Mouse (Mus musculus): Measurements from ENCODE around the gene Dnah3. TPM values are rescaled to one million over a fixed set of nuclear protein-coding genes. Genes with fewer than 3 reads are reported as not detected.

Gene Dnah3
- polyA plus RNA-seq, 1 experiment from 2014 or later: not detected

DNA sequence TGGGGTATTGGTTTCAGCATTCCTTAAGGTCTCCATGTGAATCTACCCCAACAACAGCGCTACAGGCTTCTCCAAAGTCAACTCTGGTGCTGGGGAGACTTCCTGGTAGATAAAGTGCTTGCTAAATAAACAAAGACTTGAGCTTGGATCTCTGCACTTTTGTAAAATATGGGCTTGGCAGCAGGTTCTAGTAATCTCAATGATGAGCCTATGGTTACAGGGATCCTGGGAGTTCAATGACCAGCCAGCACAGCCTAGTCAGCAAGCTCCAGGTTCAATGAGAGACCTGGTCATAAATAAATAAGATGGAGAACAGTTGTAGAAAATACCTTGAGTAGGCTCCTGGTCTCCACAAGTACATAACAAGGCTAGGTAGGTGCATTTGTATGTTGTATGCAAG is 141.0 kb downstream of the Dnah3 start:
- H3K4me2 ChIP-seq: no peak overlapping the region
- no peak for ATAC-seq (ENCODE audit: insufficient number of reproducible peaks, insufficient read depth, low FRiP score, low TSS enrichment, low read depth)
- H3K36me3 ChIP-seq: no peaks in the 10 kb centered on the region
- H3K4me1 ChIP-seq (replicated peaks): no peaks in the 10 kb centered on the region
- no peaks in the 10 kb centered on the region for H3K27me3 ChIP-seq
- no peak overlapping the region for H3K27ac ChIP-seq
- no peaks in the 10 kb centered on the region for H3K9me3 ChIP-seq
- no peak overlapping the region for H3K9ac ChIP-seq (replicated peaks)
- 90% methylated on average over 1 of the region's 1 CpGs for WGBS
- H3K4me3 ChIP-seq (replicated peaks): no peak overlapping the region

DNA sequence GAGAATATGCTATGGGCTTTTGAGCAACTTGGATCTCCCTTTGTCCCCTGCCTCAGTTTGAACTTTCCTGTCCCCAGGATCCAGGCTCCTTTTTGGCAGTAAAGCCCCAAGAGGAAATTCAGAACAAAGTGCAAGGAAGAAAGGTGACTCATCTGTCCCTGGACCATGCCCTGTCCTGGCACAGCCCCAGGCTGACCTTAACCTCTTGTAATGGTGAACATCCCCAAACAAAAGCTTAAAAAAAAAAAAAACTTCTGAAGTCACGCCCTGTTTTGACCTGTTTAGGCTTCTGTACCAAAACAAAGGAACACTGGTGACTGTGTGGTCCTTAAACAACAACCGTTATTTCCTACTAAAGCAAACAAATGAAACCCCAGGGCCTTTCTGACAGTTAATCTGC is 153.5 kb downstream of the Dnah3 start:
- no peaks in the 10 kb centered on the region for H3K36me3 ChIP-seq
- no peak for ATAC-seq (ENCODE audit: insufficient number of reproducible peaks, insufficient read depth, low FRiP score, low TSS enrichment, low read depth)
- no peaks in the 10 kb centered on the region for H3K4me1 ChIP-seq (replicated peaks)
- no peaks in the 10 kb centered on the region for H3K9me3 ChIP-seq
- H3K27me3 ChIP-seq: no peaks in the 10 kb centered on the region
- H3K27ac ChIP-seq: no peak overlapping the region
- H3K9ac ChIP-seq (replicated peaks): no peak overlapping the region
- no peak overlapping the region for H3K4me3 ChIP-seq (replicated peaks)
- no peak overlapping the region for H3K4me2 ChIP-seq
- 57% methylated on average over 2 of the region's 2 CpGs for WGBS

DNA sequence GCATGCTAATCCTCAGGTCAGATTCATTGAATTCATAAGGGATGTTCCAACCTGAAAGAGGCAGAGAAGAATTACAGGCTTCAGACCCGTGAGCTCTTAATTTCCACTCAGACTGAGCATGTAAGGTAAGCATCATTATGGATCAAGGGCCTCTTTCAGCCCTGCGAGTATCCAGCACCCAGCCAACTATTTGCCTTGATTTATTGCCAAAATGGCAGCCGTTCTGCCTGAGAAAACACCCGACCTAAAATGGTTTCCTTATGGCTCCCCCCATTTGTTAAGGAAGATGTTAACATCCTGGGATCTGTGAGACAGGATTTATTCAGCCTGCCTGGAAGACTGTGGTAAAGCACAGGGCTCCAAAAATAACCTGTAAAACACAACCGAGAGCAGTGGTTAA is 158.0 kb downstream of the Dnah3 start:
- Histone ChIP-seq H3K9ac (replicated peaks) (no peak overlapping the region), H3K4me3 (replicated peaks) (no peak overlapping the region), H3K36me3 (no peaks in the 10 kb centered on the region), H3K27ac (no peak overlapping the region), H3K9me3 (no peaks in the 10 kb centered on the region), H3K4me2 (no peak overlapping the region), H3K4me1 (replicated peaks) (no peaks in the 10 kb centered on the region), H3K27me3 (no peaks in the 10 kb centered on the region)
- 65% methylated on average over 5 of the region's 5 CpGs for WGBS
- ATAC-seq (ENCODE audit: insufficient number of reproducible peaks, insufficient read depth, low FRiP score, low TSS enrichment, low read depth): no peak

DNA sequence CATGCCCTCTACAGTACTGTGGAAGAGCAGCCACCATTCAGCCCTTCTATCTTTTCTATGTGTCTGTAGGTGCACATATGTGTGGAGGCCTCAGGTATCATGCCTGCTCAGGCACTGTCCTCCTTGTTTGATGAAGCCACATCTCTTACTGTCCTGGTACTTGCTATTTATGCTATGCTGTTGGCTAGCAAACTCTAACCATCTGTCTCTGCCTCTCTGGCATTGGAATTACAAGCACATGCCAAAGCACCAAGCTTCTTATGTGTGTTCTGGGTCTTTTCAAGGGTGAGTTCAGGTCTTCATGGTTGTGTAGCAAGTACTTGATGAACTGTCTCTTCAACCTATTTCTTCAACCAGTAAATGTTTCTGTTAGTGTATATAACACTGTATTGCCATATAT is 158.8 kb downstream of the Dnah3 start:
- no peak overlapping the region for H3K4me3 ChIP-seq (replicated peaks)
- no peak overlapping the region for H3K4me2 ChIP-seq
- H3K36me3 ChIP-seq: no peaks in the 10 kb centered on the region
- H3K27ac ChIP-seq: no peak overlapping the region
- H3K9me3 ChIP-seq: no peaks in the 10 kb centered on the region
- H3K9ac ChIP-seq (replicated peaks): no peak overlapping the region
- no peaks in the 10 kb centered on the region for H3K4me1 ChIP-seq (replicated peaks)
- no peaks in the 10 kb centered on the region for H3K27me3 ChIP-seq
- ATAC-seq (ENCODE audit: insufficient number of reproducible peaks, insufficient read depth, low FRiP score, low TSS enrichment, low read depth): no peak

DNA sequence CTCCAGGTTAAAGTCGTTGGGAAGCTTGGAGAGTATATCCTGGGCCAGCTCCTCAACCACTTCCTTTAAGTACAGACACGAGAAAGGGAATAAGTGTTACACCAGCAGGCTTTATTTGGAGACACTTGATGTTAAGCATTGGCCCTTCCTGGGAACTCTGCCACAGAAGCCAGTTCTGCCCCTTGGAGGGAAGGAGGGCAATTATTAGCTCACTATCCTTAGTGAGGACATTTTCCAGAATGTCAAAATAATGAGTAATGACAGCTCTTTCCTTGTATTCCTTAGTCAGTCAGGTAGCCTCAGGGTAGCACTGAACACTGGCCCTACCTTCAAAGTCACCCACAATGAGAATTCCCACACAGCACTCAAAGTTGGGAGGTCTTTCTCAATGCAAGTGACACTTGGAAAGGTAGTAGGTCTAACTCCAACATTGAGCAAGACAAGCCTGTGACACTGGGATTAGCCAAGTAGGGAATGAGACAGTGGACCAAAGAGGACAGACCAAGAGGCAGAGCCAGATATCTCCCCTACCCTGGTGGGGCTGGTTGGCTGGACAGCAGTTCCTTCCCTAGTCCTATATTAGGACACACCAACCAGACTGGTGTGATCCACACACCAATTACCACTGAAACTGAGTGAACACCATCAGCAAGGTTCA is 166.2 kb downstream of the Dnah3 start:
- H3K27me3 ChIP-seq: no peaks in the 10 kb centered on the region
- no peaks in the 10 kb centered on the region for H3K4me1 ChIP-seq (replicated peaks)
- WGBS: 76% methylated on average over 2 of the region's 2 CpGs
- H3K36me3 ChIP-seq: no peaks in the 10 kb centered on the region
- no peaks in the 10 kb centered on the region for H3K9me3 ChIP-seq
- no peak overlapping the region for H3K9ac ChIP-seq (replicated peaks)
- no peak overlapping the region for H3K4me3 ChIP-seq (replicated peaks)
- H3K27ac ChIP-seq: no peak overlapping the region
- no peak for ATAC-seq (ENCODE audit: insufficient number of reproducible peaks, insufficient read depth, low FRiP score, low TSS enrichment, low read depth)
- H3K4me2 ChIP-seq: no peak overlapping the region

DNA sequence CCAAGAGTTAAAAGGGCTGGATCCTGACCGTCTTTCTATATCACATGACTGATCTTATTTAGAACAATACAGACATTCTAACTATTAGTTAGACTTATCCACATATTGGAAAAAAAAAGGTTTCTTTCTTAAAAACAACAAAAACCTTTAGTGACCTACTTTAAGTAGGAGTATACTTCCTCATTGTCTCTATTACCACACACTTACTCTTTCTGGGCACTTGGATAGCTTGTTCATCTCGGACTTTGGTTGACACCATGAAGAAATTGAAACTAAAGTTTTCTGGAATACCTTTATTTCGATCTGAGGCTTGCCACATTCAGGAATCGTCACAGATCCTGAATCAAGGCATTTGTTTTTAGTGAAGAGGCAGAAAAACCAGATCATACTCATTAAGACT is 174.0 kb downstream of the Dnah3 start:
- no peak for ATAC-seq (ENCODE audit: insufficient number of reproducible peaks, insufficient read depth, low FRiP score, low TSS enrichment, low read depth)
- no peak overlapping the region for H3K4me3 ChIP-seq (replicated peaks)
- no peak overlapping the region for H3K27ac ChIP-seq
- H3K36me3 ChIP-seq: no peaks in the 10 kb centered on the region
- no peak overlapping the region for H3K9ac ChIP-seq (replicated peaks)
- H3K4me1 ChIP-seq (replicated peaks): no peaks in the 10 kb centered on the region
- WGBS: 83% methylated on average over 4 of the region's 4 CpGs
- no peaks in the 10 kb centered on the region for H3K9me3 ChIP-seq
- no peaks in the 10 kb centered on the region for H3K27me3 ChIP-seq
- no peak overlapping the region for H3K4me2 ChIP-seq

DNA sequence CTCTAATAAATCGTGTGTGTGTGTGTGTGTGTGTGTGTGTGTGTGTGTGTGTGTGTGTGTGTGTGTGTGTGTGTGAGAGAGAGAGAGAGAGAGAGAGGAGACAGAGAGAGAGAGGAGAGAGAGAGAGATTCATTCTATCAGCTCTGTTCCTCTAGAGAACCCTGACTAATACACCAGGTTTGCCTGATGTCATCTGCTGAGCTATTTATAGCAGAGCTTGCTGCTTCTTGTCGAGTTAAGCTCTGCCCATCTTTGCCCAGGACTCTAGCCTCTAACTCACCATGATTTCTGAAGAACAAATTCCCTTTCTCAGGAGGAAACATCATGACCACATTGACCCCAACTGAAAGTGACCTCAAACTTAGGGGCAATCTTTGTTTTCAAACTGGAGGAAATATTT is 174.6 kb downstream of the Dnah3 start:
- Histone ChIP-seq H3K27me3 (no peaks in the 10 kb centered on the region), H3K27ac (no peak overlapping the region), H3K4me1 (replicated peaks) (no peaks in the 10 kb centered on the region), H3K4me3 (replicated peaks) (no peak overlapping the region), H3K9me3 (no peaks in the 10 kb centered on the region), H3K4me2 (no peak overlapping the region), H3K36me3 (no peaks in the 10 kb centered on the region), H3K9ac (replicated peaks) (no peak overlapping the region)
- 63% methylated on average over 2 of the region's 2 CpGs for WGBS
- ATAC-seq (ENCODE audit: insufficient number of reproducible peaks, insufficient read depth, low FRiP score, low TSS enrichment, low read depth): no peak

DNA sequence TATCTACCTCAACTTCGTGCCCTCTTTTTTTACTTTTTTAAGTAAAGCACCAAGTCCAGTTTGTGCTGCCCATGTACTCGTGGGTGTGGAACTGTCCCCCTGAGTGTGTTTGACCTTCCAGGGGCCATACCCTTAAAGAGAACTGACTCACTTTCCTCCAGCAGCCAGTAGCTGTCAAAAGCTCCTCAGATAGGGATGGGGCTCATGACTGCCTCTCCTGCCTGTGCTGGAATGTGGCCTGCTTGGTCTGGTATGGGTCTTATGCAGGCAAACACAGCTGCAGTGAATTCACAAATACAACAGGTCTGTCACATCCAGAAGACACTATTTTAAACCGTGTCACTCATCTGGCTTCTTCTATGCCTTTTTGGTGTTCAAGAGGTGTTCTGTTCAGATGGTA is 183.4 kb downstream of the Dnah3 start:
- Histone ChIP-seq H3K4me2 (no peak overlapping the region), H3K27ac (no peak overlapping the region), H3K4me3 (replicated peaks) (no peak overlapping the region), H3K27me3 (no peaks in the 10 kb centered on the region), H3K9me3 (no peaks in the 10 kb centered on the region), H3K9ac (replicated peaks) (no peak overlapping the region), H3K4me1 (replicated peaks) (no peaks in the 10 kb centered on the region), H3K36me3 (no peaks in the 10 kb centered on the region)
- ATAC-seq (ENCODE audit: insufficient number of reproducible peaks, insufficient read depth, low FRiP score, low TSS enrichment, low read depth): no peak
- WGBS: 77% methylated on average over 3 of the region's 3 CpGs

DNA sequence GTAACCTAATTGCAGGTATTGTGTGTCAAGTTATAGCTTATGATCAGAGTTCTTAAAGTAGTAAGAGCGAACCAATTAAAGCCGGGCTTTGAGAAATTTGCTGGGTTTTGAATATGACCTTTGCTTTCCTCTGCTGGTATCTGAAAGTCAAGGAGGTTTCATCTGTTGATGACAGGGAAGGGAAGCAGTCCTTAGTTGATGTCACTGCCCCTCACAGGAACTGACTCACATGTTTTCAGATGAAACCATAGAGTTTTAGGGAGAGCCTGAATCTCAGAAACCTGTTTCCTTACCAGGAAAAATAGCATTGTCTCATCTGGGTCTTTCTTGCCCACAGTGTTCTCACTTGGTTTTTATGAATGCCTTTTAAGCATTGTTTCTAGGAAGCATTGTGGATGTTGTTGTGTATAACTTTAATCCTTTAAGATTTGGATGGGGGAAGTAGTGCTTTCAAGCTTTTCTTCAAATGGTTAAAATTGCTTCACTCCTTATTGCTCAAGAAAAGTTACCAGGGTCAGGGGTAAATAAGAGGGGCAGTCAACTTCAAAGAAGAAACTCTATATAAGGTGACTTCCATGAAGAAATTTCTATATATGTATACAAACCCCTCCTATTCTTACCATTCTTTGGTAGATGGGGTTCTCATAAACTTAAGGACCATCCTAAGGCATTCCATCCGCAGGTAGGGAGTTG is 188.4 kb downstream of the Dnah3 start:
- Histone ChIP-seq H3K27ac (no peak overlapping the region), H3K4me2 (no peak overlapping the region), H3K9me3 (no peaks in the 10 kb centered on the region), H3K27me3 (no peaks in the 10 kb centered on the region), H3K4me3 (replicated peaks) (no peak overlapping the region), H3K9ac (replicated peaks) (no peak overlapping the region), H3K4me1 (replicated peaks) (no peaks in the 10 kb centered on the region), H3K36me3 (no peaks in the 10 kb centered on the region)
- 94% methylated on average over 3 of the region's 3 CpGs for WGBS
- ATAC-seq (ENCODE audit: insufficient number of reproducible peaks, insufficient read depth, low FRiP score, low TSS enrichment, low read depth): no peak

DNA sequence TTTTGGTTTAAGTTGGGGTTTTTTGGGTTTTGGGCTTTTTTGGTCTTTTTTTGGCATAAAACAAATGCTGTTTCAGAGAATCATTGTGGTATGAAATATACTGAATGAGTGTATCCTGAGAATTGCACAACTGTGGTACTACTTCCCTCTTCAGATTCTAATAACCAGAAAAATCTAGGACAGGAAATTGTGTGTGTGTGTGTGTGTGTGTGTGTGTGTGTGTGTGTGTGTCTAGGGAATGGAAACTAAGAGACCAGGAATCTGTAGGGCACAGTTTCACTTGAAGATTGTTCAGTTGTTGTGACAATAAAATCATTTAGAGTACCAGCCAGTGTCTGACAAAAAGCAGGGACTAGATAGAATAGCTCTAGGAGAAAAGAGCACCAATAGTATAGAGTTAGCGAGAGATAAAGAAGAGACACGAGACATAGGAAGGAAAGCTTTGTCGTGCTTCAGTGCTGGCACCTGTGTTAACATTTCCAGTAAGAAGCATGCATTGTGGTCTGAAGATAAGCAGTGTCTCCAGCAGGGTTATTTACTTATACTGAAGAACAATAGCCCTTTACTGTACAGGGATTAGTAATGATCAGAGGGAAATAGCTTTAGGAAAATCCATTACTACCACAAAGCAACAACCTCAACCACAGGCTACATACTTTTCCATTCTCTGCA is 195.6 kb downstream of the Dnah3 start:
- Histone ChIP-seq H3K4me1 (replicated peaks) (peaks cover 3% of the 10 kb centered on the region), H3K9ac (replicated peaks) (no peak overlapping the region), H3K27ac (no peak overlapping the region), H3K4me2 (no peak overlapping the region), H3K9me3 (no peaks in the 10 kb centered on the region), H3K36me3 (no peaks in the 10 kb centered on the region), H3K27me3 (no peaks in the 10 kb centered on the region), H3K4me3 (replicated peaks) (no peak overlapping the region)
- no peak for ATAC-seq (ENCODE audit: insufficient number of reproducible peaks, insufficient read depth, low FRiP score, low TSS enrichment, low read depth)
- 80% methylated on average over 3 of the region's 3 CpGs for WGBS

DNA sequence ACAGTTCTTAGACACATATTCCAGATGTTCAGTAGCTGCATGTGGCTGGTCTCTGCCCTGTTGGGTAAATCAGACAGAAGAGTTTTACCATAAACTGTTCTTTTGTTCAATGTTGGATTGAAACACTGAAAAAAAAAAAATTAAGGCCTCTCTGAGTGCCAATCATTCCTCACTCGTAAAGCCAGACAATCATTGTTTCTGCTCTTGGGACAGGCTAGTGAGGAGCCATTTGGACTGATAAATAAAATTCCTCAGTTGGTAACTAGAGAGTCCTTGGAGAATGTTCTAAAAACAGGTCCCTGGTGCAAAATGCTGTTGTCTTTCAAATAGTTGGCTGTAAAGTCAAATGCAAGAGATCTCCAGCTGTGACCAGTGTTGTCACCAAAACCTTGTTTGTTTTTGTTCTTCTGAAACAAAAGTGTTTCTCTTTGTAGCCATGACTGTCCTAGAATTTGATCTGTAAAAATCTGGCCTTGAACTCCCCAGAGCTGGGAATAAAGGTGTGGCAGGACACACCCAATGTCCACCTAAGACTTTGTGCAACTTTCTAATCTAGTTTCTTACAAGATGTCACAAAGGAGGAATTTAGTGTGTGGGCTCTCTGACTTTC is 196.7 kb downstream of the Dnah3 start:
- WGBS: 79% methylated on average over 1 of the region's 1 CpGs
- Histone ChIP-seq H3K27ac (no peak overlapping the region), H3K36me3 (no peaks in the 10 kb centered on the region), H3K9ac (replicated peaks) (no peak overlapping the region), H3K9me3 (no peaks in the 10 kb centered on the region), H3K4me2 (no peak overlapping the region), H3K4me3 (replicated peaks) (no peak overlapping the region), H3K27me3 (no peaks in the 10 kb centered on the region), H3K4me1 (replicated peaks) (peaks cover 15% of the 10 kb centered on the region)
- no peak for ATAC-seq (ENCODE audit: insufficient number of reproducible peaks, insufficient read depth, low FRiP score, low TSS enrichment, low read depth)
